Mouse (Mus musculus) intestine, embryonic 16.5 days (tissue): ENCODE results near the gene Cryl1. TPM values are rescaled to one million over a fixed set of nuclear protein-coding genes. Genes with fewer than 3 reads are reported as not detected.

ENCODE experiments used
- ATAC-seq: fragments of 200-750 bp; cut with Nextera tagmentation; 2 replicates; pipeline ENCODE4 v1.8.0; 2017; ENCODE audit warnings: moderate TSS enrichment, moderate library complexity
- H3K27ac ChIP-seq: fragments of 300-500 bp; sonication (generic); 2 replicates; pipeline ENCODE4 v1.5.1; 2014; ENCODE audit warnings: mild to moderate bottlenecking, low read length
- H3K27me3 ChIP-seq: fragments of 300-500 bp; sonication (generic); replicated peaks from 2 replicates; pipeline ENCODE4 v1.6.1; 2014; ENCODE audit warnings: low read length, control low read depth, mixed read lengths; ENCODE audit not compliant: control insufficient read depth, insufficient read depth
- H3K36me3 ChIP-seq: fragments of 300-500 bp; sonication (generic); 2 replicates; pipeline ENCODE4 v1.6.1; 2014; ENCODE audit warnings: low read length, control low read depth; ENCODE audit not compliant: control insufficient read depth, insufficient read depth
- H3K4me1 ChIP-seq: fragments of 300-500 bp; sonication (generic); 2 replicates; pipeline ENCODE4 v1.6.1; 2014; ENCODE audit warnings: low read length, control low read depth, mixed read lengths; ENCODE audit not compliant: control insufficient read depth, insufficient read depth
- H3K4me2 ChIP-seq: fragments of 300-500 bp; sonication (generic); 2 replicates; pipeline ENCODE4 v1.6.1; 2014; ENCODE audit warnings: low read depth, low read length, control low read depth
- H3K4me3 ChIP-seq: fragments of 300-500 bp; sonication (generic); 2 replicates; pipeline ENCODE4 v1.5.1; 2014; ENCODE audit warnings: mild to moderate bottlenecking, low read length
- H3K9ac ChIP-seq: fragments of 300-500 bp; sonication (generic); 2 replicates; pipeline ENCODE4 v1.6.1; 2014; ENCODE audit warnings: low read depth, low read length
- H3K9me3 ChIP-seq: fragments of 300-500 bp; sonication (generic); 2 replicates; pipeline ENCODE4 v1.6.1; 2016; ENCODE audit warnings: low read length, control low read depth; ENCODE audit not compliant: control insufficient read depth
- WGBS: fragments of 180-500 bp; shearing (Covaris S2); extraction: QIAGEN DNeasy Blood & Tissue Kit; methylation state at CpG from one replicate; pipeline ENCODE4 v1.1.7; 2014; 5-methylcytosine and 5-hydroxymethylcytosine counted together
- polyA plus RNA-seq: library from polyadenylated mRNA; unstranded; fragments of >200 nt; fragmentation: Nextera tagmentation; extraction: Ambion mirVana; gene quantifications from 2 replicates; pipeline ENCODE4 v1.2.1, GENCODE M21; 2015

Cryl1 gene
- polyA plus RNA-seq, 1 experiment from 2014 or later, result 139 TPM

DNA sequence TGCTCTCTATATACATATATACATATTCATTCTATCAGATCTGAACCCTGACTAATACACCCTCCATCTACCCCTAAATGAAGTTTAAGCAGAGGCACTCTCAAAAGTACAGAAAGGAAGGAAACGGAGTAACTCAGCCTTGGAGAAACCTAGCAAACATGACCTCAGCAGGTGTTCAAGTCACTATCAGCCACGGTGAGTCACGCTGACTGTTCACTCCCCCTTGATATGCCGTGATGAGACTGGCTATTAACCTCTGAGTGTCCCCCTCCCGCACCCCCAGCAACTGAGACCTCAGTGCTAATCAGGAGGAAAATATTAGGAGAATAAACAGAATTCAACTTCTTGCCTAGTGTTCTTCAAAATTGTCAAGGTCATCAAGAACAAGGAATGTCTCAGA is 12.7 kb downstream of the Cryl1 start:
- Histone ChIP-seq H3K9me3 (no peaks in the 10 kb centered on the region), H3K9ac (no peak overlapping the region)
- 65% methylated on average over 5 of the region's 5 CpGs for WGBS

GRCm38 (mm10) chr14:57377531-57377930 is 20.8 kb downstream of the Cryl1 start:
- no peak for ATAC-seq
- Histone ChIP-seq H3K27me3 (no peaks in the 10 kb centered on the region), H3K27ac (no peak overlapping the region), H3K9me3 (no peaks in the 10 kb centered on the region), H3K36me3 (no peaks in the 10 kb centered on the region), H3K4me1 (no peaks in the 10 kb centered on the region; the same call in 1 of the 2 replicates), H3K4me3 (no peak overlapping the region), H3K9ac (no peak overlapping the region), H3K4me2 (no peak overlapping the region)
- 80% methylated on average over 5 of the region's 5 CpGs for WGBS

More for the DNA sequence above, 12.7 kb downstream of the Cryl1 start:
- Histone ChIP-seq H3K36me3 (no peaks in the 10 kb centered on the region), H3K27ac (peak overlapping the region; percentile 47; the same call in 1 of the 2 replicates), H3K4me3 (no peak overlapping the region), H3K27me3 (no peaks in the 10 kb centered on the region), H3K4me2 (no peak overlapping the region), H3K4me1 (peaks cover 10% of the 10 kb centered on the region; the same call in 1 of the 2 replicates)
- ATAC-seq, result no peak

- H3K4me3 ChIP-seq, result no peak overlapping the region
- ATAC-seq, result peak; percentile 79
- 64% methylated on average over 9 of the region's 9 CpGs for WGBS
Observed at GRCm38 (mm10) chr14:57376956-57377355, 21.4 kb downstream of the Cryl1 start.

DNA sequence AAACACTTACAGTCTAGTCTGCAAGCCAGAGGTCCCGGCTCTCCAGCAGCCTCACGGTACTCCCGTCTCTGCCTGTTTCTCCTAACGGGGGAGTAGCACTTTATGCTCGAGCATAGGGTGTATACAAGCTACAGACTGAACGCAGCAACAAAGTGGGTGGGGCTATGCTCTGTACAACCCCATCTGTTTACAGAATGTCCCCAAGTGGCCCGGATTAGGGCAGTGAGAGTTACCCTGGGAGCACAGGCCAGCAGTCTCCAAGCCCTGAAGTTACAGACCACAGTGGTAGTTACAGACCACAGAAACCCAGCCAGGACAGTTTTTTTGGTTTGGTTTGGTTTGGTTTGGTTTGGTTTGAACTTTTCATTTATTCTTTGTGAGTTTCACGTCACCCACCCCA is 22.3 kb downstream of the Cryl1 start:
- Histone ChIP-seq H3K9ac (no peak overlapping the region), H3K36me3 (no peaks in the 10 kb centered on the region), H3K27ac (no peak overlapping the region), H3K4me1 (no peaks in the 10 kb centered on the region; the same call in 1 of the 2 replicates), H3K4me2 (no peak overlapping the region), H3K27me3 (no peaks in the 10 kb centered on the region), H3K9me3 (no peaks in the 10 kb centered on the region), H3K4me3 (no peak overlapping the region)
- 70% methylated on average over 8 of the region's 8 CpGs for WGBS
- ATAC-seq, result no peak

More at GRCm38 (mm10) chr14:57376956-57377355, 21.4 kb downstream of the Cryl1 start:
- H3K9me3 ChIP-seq, result no peaks in the 10 kb centered on the region
- H3K9ac ChIP-seq, result no peak overlapping the region
- H3K27me3 ChIP-seq, result no peaks in the 10 kb centered on the region
- H3K36me3 ChIP-seq, result no peaks in the 10 kb centered on the region
- H3K27ac ChIP-seq, result no peak overlapping the region
- no peaks in the 10 kb centered on the region; the same call in 1 of the 2 replicates for H3K4me1 ChIP-seq
- H3K4me2 ChIP-seq, result no peak overlapping the region

GRCm38 (mm10) chr14:57375205-57375604 is 23.1 kb downstream of the Cryl1 start:
- no peaks in the 10 kb centered on the region for H3K27me3 ChIP-seq
- ATAC-seq, result no peak

GRCm38 (mm10) chr14:57372348-57373102 is 25.8 kb downstream of the Cryl1 start:
- Histone ChIP-seq H3K4me2 (no peak overlapping the region), H3K4me3 (no peak overlapping the region), H3K27me3 (no peaks in the 10 kb centered on the region), H3K27ac (no peak overlapping the region), H3K9ac (no peak overlapping the region), H3K36me3 (no peaks in the 10 kb centered on the region), H3K4me1 (peaks cover 2% of the 10 kb centered on the region), H3K9me3 (no peaks in the 10 kb centered on the region)
- ATAC-seq, result peak; percentile 31; the same call in 1 of the 2 replicates
- WGBS, result 43% methylated on average over 8 of the region's 8 CpGs

More at GRCm38 (mm10) chr14:57375205-57375604, 23.1 kb downstream of the Cryl1 start:
- no peak overlapping the region for H3K27ac ChIP-seq
- H3K36me3 ChIP-seq, result no peaks in the 10 kb centered on the region
- H3K4me3 ChIP-seq, result no peak overlapping the region
- H3K9me3 ChIP-seq, result no peaks in the 10 kb centered on the region
- H3K4me1 ChIP-seq, result no peaks in the 10 kb centered on the region; the same call in 1 of the 2 replicates
- H3K4me2 ChIP-seq, result no peak overlapping the region
- 69% methylated on average over 9 of the region's 9 CpGs for WGBS
- H3K9ac ChIP-seq, result no peak overlapping the region

DNA sequence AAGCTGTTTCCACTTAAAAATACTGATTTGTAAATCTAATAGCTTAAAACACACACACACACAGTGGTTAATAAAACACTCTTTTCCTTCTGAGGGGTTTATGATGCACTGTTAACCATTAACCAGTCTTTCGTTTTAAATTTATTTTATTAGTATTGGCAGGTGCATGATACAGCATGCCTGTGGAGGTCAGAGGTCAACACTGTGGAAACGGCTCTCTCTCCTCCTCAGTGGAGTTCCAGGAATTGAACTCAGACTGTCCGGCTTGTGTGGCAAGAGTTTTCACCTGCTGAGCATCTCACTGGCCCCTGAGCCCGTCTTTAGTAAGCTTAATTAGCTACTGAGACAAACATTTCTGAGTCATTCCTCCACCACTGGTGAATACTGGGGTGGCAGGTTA is 31.0 kb downstream of the Cryl1 start:
- ATAC-seq, result peak; percentile 78
- Histone ChIP-seq H3K27ac (peak overlapping the region; percentile 62), H3K4me2 (no peak overlapping the region), H3K4me3 (no peak overlapping the region), H3K27me3 (no peaks in the 10 kb centered on the region), H3K9me3 (no peaks in the 10 kb centered on the region), H3K4me1 (peaks cover 7% of the 10 kb centered on the region; the same call in 1 of the 2 replicates), H3K9ac (no peak overlapping the region), H3K36me3 (no peaks in the 10 kb centered on the region)
- 33% methylated on average over 4 of the region's 4 CpGs for WGBS

GRCm38 (mm10) chr14:57366724-57367123 is 31.6 kb downstream of the Cryl1 start:
- Histone ChIP-seq H3K36me3 (no peaks in the 10 kb centered on the region), H3K9ac (no peak overlapping the region), H3K27me3 (no peaks in the 10 kb centered on the region), H3K9me3 (no peaks in the 10 kb centered on the region), H3K4me3 (no peak overlapping the region), H3K4me1 (peaks cover 7% of the 10 kb centered on the region; the same call in 1 of the 2 replicates), H3K4me2 (no peak overlapping the region), H3K27ac (peak overlapping the region; percentile 89)
- peak; percentile 47 for ATAC-seq
- WGBS, result 57% methylated on average over 5 of the region's 5 CpGs

GRCm38 (mm10) chr14:57365341-57365740 is 33.0 kb downstream of the Cryl1 start:
- no peak for ATAC-seq
- Histone ChIP-seq H3K9ac (no peak overlapping the region), H3K4me3 (no peak overlapping the region), H3K4me2 (no peak overlapping the region), H3K9me3 (no peaks in the 10 kb centered on the region), H3K36me3 (no peaks in the 10 kb centered on the region), H3K27ac (no peak overlapping the region), H3K27me3 (no peaks in the 10 kb centered on the region), H3K4me1 (peaks cover 7% of the 10 kb centered on the region; the same call in 1 of the 2 replicates)
- WGBS, result 85% methylated on average over 9 of the region's 9 CpGs
